Mouse (Mus musculus) liver, adult (tissue): ENCODE results near the gene Cdkn1a.

Experiments used
- GATA4 ChIP-seq: IDR thresholded peaks from 2 replicates; pipeline ENCODE4 v1.6.1; 2014; ENCODE audit warnings: mild to moderate bottlenecking, low read length; ENCODE audit not compliant: insufficient replicate concordance

Gene Cdkn1a

GRCm38 (mm10) chr17:29071820-29072219, 19.0 kb upstream of the Cdkn1a start:
- TF ChIP-seq GATA4, result no peak

GRCm38 (mm10) chr17:29072701-29073307, 18.0 kb upstream of the Cdkn1a start:
- no peak for TF ChIP-seq GATA4

GRCm38 (mm10) chr17:29073313-29073712, 17.5 kb upstream of the Cdkn1a start:
- no peak for TF ChIP-seq GATA4

GRCm38 (mm10) chr17:29074085-29074484, 16.7 kb upstream of the Cdkn1a start:
- no peak for TF ChIP-seq GATA4

- TF ChIP-seq GATA4, result no peak
These were observed 14.5 kb upstream of the Cdkn1a start for GRCm38 (mm10) chr17:29076235-29076634.

GRCm38 (mm10) chr17:29077786-29078509, 12.8 kb upstream of the Cdkn1a start:
- no peak for TF ChIP-seq GATA4

- no peak for TF ChIP-seq GATA4
These were observed 12.0 kb upstream of the Cdkn1a start for GRCm38 (mm10) chr17:29078519-29079383.

GRCm38 (mm10) chr17:29080758-29081617, 9.8 kb upstream of the Cdkn1a start:
- no peak for TF ChIP-seq GATA4

- TF ChIP-seq GATA4, result no peak
These were observed 9.0 kb upstream of the Cdkn1a start for GRCm38 (mm10) chr17:29081618-29082381.

- TF ChIP-seq GATA4, result no peak
These were observed 7.2 kb upstream of the Cdkn1a start for GRCm38 (mm10) chr17:29083586-29083985.

GRCm38 (mm10) chr17:29084656-29085055, 6.1 kb upstream of the Cdkn1a start:
- no peak for TF ChIP-seq GATA4

GRCm38 (mm10) chr17:29085266-29085665, 5.5 kb upstream of the Cdkn1a start:
- no peak for TF ChIP-seq GATA4

GRCm38 (mm10) chr17:29086916-29087315, 3.9 kb upstream of the Cdkn1a start:
- TF ChIP-seq GATA4, result no peak

GRCm38 (mm10) chr17:29091348-29091944, 670 bp downstream of the Cdkn1a start:
- TF ChIP-seq GATA4, result no peak
